Comparison of ENCODE assay signal across 32 mouse cellular contexts in the genomic region with DNA sequence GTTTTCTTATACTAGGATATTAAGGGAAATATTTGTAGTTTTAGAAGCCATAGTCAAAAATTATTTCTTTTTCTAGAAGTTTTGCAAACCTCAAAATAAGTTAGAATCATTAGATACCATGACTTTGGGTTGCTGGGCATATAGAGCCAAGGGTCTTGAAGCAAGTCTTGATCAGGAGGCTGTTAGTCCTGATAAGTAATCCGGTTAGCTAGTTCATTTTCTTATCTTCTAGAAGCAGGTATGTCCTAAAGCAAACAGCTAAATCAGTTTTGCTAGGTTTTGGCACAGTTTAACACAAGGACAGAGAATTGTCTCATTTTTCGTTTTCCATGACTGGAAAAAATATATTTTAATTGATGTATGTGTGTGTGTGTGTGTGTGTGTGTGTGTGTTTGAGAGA.
"Had no signal": no experiment of that assay in that cellular context is flagged by ENCODE, and none has a peak within 500 bp of the region (broad histone marks: within the 10 kb centered on the region; RNA-seq: fewer than 3 reads in every experiment).

No protein-coding gene starts in this region.

- H3K36me3 ChIP-seq: limb, embryonic 10.5 days; limb, embryonic 12.5 days; limb, embryonic 13.5 days; limb, embryonic 15.5 days; liver, embryonic 13.5 days; liver, embryonic 15.5 days; lung, embryonic 15.5 days; midbrain, embryonic 10.5 days; midbrain, embryonic 12.5 days; midbrain, embryonic 13.5 days; midbrain, embryonic 15.5 days; neural tube, embryonic 12.5 days had no signal

- H3K4me2 ChIP-seq: limb, embryonic 12.5 days; limb, embryonic 13.5 days; limb, embryonic 15.5 days; liver, embryonic 11.5 days; liver, embryonic 13.5 days; liver, embryonic 15.5 days; lung, embryonic 14.5 days; lung, embryonic 15.5 days; midbrain, embryonic 11.5 days; midbrain, embryonic 12.5 days; midbrain, embryonic 13.5 days; midbrain, embryonic 15.5 days; neural tube, embryonic 12.5 days had no signal

- ATAC-seq: liver, postnatal 0 days; lung, postnatal 0 days; midbrain, embryonic 13.5 days; midbrain, embryonic 15.5 days; midbrain, embryonic 16.5 days had no signal

- H3K27me3 ChIP-seq: limb, embryonic 12.5 days; limb, embryonic 13.5 days; limb, embryonic 15.5 days; liver, embryonic 13.5 days; liver, embryonic 15.5 days; lung, embryonic 15.5 days; megakaryocyte, embryonic 14.5 days; midbrain, embryonic 12.5 days; midbrain, embryonic 13.5 days; midbrain, embryonic 15.5 days; neural tube, embryonic 12.5 days had no signal

- H3K27ac ChIP-seq: left cerebral cortex, adult 2 months; limb, embryonic 10.5 days; limb, embryonic 12.5 days; limb, embryonic 13.5 days; limb, embryonic 15.5 days; liver, embryonic 13.5 days; liver, embryonic 14.5 days; liver, embryonic 15.5 days; lung, embryonic 15.5 days; macrophage; midbrain, embryonic 10.5 days; midbrain, embryonic 12.5 days; midbrain, embryonic 13.5 days; midbrain, embryonic 15.5 days; neural tube, embryonic 12.5 days had no signal

- H3K4me1 ChIP-seq: limb, embryonic 10.5 days; limb, embryonic 12.5 days; limb, embryonic 13.5 days; limb, embryonic 15.5 days; liver, embryonic 13.5 days; liver, embryonic 15.5 days; lung, embryonic 15.5 days; megakaryocyte, embryonic 14.5 days; midbrain, embryonic 10.5 days; midbrain, embryonic 12.5 days; midbrain, embryonic 13.5 days; midbrain, embryonic 15.5 days; neural tube, embryonic 12.5 days had no signal

- H3K4me3 ChIP-seq: left cerebral cortex, adult 2 months; limb, embryonic 10.5 days; limb, embryonic 12.5 days; limb, embryonic 13.5 days; limb, embryonic 15.5 days; liver, embryonic 13.5 days; liver, embryonic 15.5 days; lung, embryonic 15.5 days; megakaryocyte, embryonic 14.5 days; midbrain, embryonic 10.5 days; midbrain, embryonic 12.5 days; midbrain, embryonic 13.5 days; midbrain, embryonic 15.5 days; myocyte; neural tube, embryonic 12.5 days had no signal

- DNase-seq: left cerebral cortex, postnatal 4 days; liver; liver, embryonic 13.5 days; liver, postnatal 0 days; lung, adult 18-20 months; lung, adult 2 months; lung, embryonic 14.5 days; lung, postnatal 10 days; lung, postnatal 14 days; lung, postnatal 36 days; lung, postnatal 4 days; midbrain, embryonic 14.5 days had no signal

- H3K9ac ChIP-seq: limb, embryonic 12.5 days; limb, embryonic 13.5 days; limb, embryonic 15.5 days; liver, embryonic 13.5 days; liver, embryonic 14.5 days; liver, embryonic 15.5 days; liver, postnatal 0 days; lung, embryonic 14.5 days; lung, embryonic 15.5 days; midbrain, embryonic 12.5 days; midbrain, embryonic 13.5 days; midbrain, embryonic 15.5 days; neural tube, embryonic 12.5 days had no signal

- H3K9me3 ChIP-seq: limb, embryonic 10.5 days; limb, embryonic 12.5 days; limb, embryonic 13.5 days; limb, embryonic 15.5 days; liver, embryonic 13.5 days; liver, embryonic 15.5 days; lung, embryonic 15.5 days; midbrain, embryonic 10.5 days; midbrain, embryonic 12.5 days; midbrain, embryonic 13.5 days; midbrain, embryonic 15.5 days; neural tube, embryonic 12.5 days had no signal
